Mouse (Mus musculus) G1E-ER4 (cell line): ENCODE results near the gene Ntmt1. TPM values are rescaled to one million over a fixed set of nuclear protein-coding genes. Genes with fewer than 3 reads are reported as not detected.

Experiments used
- GATA1 ChIP-seq: IDR thresholded peaks from one replicate; pipeline ENCODE4 v1.8.0; 2012; ENCODE audit warnings: low read length, inconsistent platforms
- polyA plus RNA-seq: library from polyadenylated mRNA; stranded (reverse); fragments of >175 nt; gene quantifications from 2 replicates; pipeline ENCODE4 v1.2.3, GENCODE M21; 2012

The Ntmt1 gene
- polyA plus RNA-seq, 1 experiment = 78.9 TPM

GRCm38 (mm10) chr2:30777266-30777665 is 30.4 kb upstream of the Ntmt1 start:
- TF ChIP-seq GATA1 = no peak

GRCm38 (mm10) chr2:30778235-30778634 is 29.4 kb upstream of the Ntmt1 start:
- no peak for TF ChIP-seq GATA1

GRCm38 (mm10) chr2:30779241-30779640 is 28.4 kb upstream of the Ntmt1 start:
- TF ChIP-seq GATA1 = no peak

- TF ChIP-seq GATA1 = no peak
Observed at GRCm38 (mm10) chr2:30782312-30783290, 25.0 kb upstream of the Ntmt1 start.

GRCm38 (mm10) chr2:30783346-30783745 is 24.3 kb upstream of the Ntmt1 start:
- TF ChIP-seq GATA1 = no peak

- no peak for TF ChIP-seq GATA1
Observed at GRCm38 (mm10) chr2:30784078-30784994, 23.3 kb upstream of the Ntmt1 start.

- no peak for TF ChIP-seq GATA1
Observed at GRCm38 (mm10) chr2:30787466-30787865, 20.2 kb upstream of the Ntmt1 start.

- no peak for TF ChIP-seq GATA1
Observed at GRCm38 (mm10) chr2:30792061-30792460, 15.6 kb upstream of the Ntmt1 start.

- TF ChIP-seq GATA1 = no peak
Observed at GRCm38 (mm10) chr2:30794179-30795108, 13.2 kb upstream of the Ntmt1 start.

- TF ChIP-seq GATA1 = no peak
Observed at GRCm38 (mm10) chr2:30795271-30795888, 12.2 kb upstream of the Ntmt1 start.

- TF ChIP-seq GATA1 = no peak
Observed at GRCm38 (mm10) chr2:30795889-30796275, 11.7 kb upstream of the Ntmt1 start.

GRCm38 (mm10) chr2:30796382-30796781 is 11.2 kb upstream of the Ntmt1 start:
- TF ChIP-seq GATA1 = no peak

GRCm38 (mm10) chr2:30799456-30799855 is 8.2 kb upstream of the Ntmt1 start:
- no peak for TF ChIP-seq GATA1

- no peak for TF ChIP-seq GATA1
Observed at GRCm38 (mm10) chr2:30800671-30801066, 7.0 kb upstream of the Ntmt1 start.

- no peak for TF ChIP-seq GATA1
Observed at GRCm38 (mm10) chr2:30801067-30801852, 6.4 kb upstream of the Ntmt1 start.
